Mouse (Mus musculus) heart, embryonic 11.5 days (tissue): ENCODE data around the gene Itgae. TPM values are rescaled to one million over a fixed set of nuclear protein-coding genes. Genes with fewer than 3 reads are reported as not detected.

Experiments used
- ATAC-seq: fragments of 200-750 bp; cut with Nextera tagmentation; replicated peaks from 2 replicates; pipeline ENCODE4 v1.8.0; 2017; ENCODE audit warnings: moderate library complexity; ENCODE audit not compliant: insufficient number of reproducible peaks, low FRiP score, low TSS enrichment
- H3K27ac ChIP-seq: fragments of 300-500 bp; sonication (generic); 2 replicates; pipeline ENCODE4 v1.5.1; 2014; ENCODE audit warnings: mild to moderate bottlenecking, low read depth, low read length
- H3K27me3 ChIP-seq: fragments of 300-500 bp; sonication (generic); 2 replicates; pipeline ENCODE4 v1.6.1; 2014; ENCODE audit warnings: mild to moderate bottlenecking, low read length, mixed read lengths; ENCODE audit not compliant: control insufficient read depth, insufficient read depth
- H3K36me3 ChIP-seq: fragments of 300-500 bp; sonication (generic); 2 replicates; pipeline ENCODE4 v1.6.1; 2014; ENCODE audit warnings: mild to moderate bottlenecking, low read length, moderate library complexity, mixed read lengths; ENCODE audit not compliant: control insufficient read depth, insufficient read depth
- H3K4me1 ChIP-seq: fragments of 300-500 bp; sonication (generic); 2 replicates; pipeline ENCODE4 v1.6.1; 2014; ENCODE audit warnings: low read length; ENCODE audit not compliant: control insufficient read depth, insufficient read depth
- H3K4me2 ChIP-seq: fragments of 300-500 bp; sonication (generic); 2 replicates; pipeline ENCODE4 v1.6.1; 2014; ENCODE audit warnings: mild to moderate bottlenecking, moderate library complexity
- H3K4me3 ChIP-seq: fragments of 300-500 bp; sonication (generic); 2 replicates; pipeline ENCODE4 v1.5.1; 2014; ENCODE audit warnings: low read depth, low read length
- H3K9ac ChIP-seq: fragments of 300-500 bp; sonication (generic); 2 replicates; pipeline ENCODE4 v1.6.1; 2014; ENCODE audit warnings: mild to moderate bottlenecking, low read depth, low read length, moderate library complexity
- H3K9me3 ChIP-seq: fragments of 300-500 bp; sonication (generic); replicated peaks from 2 replicates; pipeline ENCODE4 v1.6.1; 2016; ENCODE audit warnings: low read length; ENCODE audit not compliant: control insufficient read depth
- WGBS: fragments of 180-500 bp; shearing (Covaris S2); extraction: QIAGEN DNeasy Blood & Tissue Kit; methylation state at CpG from one replicate; pipeline ENCODE4 v1.1.7; 2014; ENCODE audit not compliant: insufficient replicate concordance; 5-methylcytosine and 5-hydroxymethylcytosine counted together
- polyA plus RNA-seq: library from polyadenylated mRNA; unstranded; fragments of >200 nt; fragmentation: Nextera tagmentation; extraction: Ambion mirVana; gene quantifications from 2 replicates; pipeline ENCODE4 v1.2.1, GENCODE M21; 2014

Gene Itgae
- 0.31 and 0.34 TPM in 2 replicates for polyA plus RNA-seq

DNA sequence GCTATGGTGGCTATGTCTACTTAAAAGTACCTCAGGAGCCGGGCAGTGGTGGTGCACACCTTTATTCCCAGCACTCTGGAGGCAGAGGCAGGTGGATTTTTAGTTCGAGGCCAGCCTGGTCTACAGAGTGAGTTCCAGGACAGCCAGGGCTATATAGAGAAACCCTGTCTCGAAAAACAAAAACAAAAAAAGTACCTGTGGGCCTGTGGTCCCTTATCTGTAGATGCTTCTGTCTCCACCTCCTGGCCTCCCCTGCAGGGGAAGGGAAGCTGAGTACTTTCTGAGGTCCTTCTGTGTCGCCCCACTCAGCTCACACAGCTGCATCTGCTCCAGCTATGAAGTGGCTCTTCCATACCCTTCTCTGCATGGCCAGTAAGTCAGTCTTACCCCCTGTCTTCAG lies at the start of gene Itgae:
TSS of gene Itgae (plus strand) at position 301 of the 400 bp plus-strand sequence.
- WGBS = 68% methylated on average over 4 of the region's 4 CpGs
- ATAC-seq = no peak
- no peak within 1 kb of the TSS for H3K4me3 ChIP-seq
- H3K27ac ChIP-seq = no peak within 1 kb of the TSS
- peaks cover 14% of the 10 kb centered on the region for H3K4me1 ChIP-seq
- H3K9me3 ChIP-seq = no peaks in the 10 kb centered on the region
- H3K4me2 ChIP-seq = no peak within 1 kb of the TSS
- no peaks in the 10 kb centered on the region for H3K27me3 ChIP-seq
- no peak within 1 kb of the TSS for H3K9ac ChIP-seq
- no peaks in the 10 kb centered on the region for H3K36me3 ChIP-seq

DNA sequence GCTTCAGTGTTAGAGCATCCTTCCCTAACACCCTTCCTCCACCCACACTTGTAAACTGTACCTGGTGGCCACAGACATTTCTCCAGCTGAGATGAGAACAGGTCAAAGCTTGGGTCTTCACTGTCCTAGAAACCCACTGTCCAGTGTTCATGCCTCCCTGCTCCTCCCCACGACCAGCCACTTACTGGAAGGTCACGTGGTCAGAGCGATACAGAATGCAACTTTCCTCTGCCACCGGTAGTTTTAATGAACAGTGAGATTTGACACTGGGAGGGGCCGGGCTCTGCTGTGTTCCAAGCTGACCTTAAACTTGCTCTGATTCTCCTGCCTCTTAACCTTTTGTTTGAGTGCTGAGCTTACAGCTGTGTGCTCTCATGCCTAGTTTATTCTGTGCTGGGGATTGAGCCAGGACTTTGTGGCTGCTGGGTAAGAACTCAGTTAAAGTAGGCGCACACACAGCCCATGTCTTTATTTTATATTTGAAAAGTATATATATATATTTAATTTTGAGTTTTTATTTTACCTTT lies 46.1 kb upstream of the Itgae start:
- H3K4me3 ChIP-seq = no peak overlapping the region
- H3K9ac ChIP-seq = no peak overlapping the region
- no peaks in the 10 kb centered on the region for H3K27me3 ChIP-seq
- ATAC-seq = no peak
- H3K9me3 ChIP-seq = no peaks in the 10 kb centered on the region
- H3K4me2 ChIP-seq = no peak overlapping the region
- 52% methylated on average over 6 of the region's 6 CpGs for WGBS
- no peak overlapping the region for H3K27ac ChIP-seq
- H3K4me1 ChIP-seq = peaks cover 15% of the 10 kb centered on the region
- no peaks in the 10 kb centered on the region for H3K36me3 ChIP-seq

DNA sequence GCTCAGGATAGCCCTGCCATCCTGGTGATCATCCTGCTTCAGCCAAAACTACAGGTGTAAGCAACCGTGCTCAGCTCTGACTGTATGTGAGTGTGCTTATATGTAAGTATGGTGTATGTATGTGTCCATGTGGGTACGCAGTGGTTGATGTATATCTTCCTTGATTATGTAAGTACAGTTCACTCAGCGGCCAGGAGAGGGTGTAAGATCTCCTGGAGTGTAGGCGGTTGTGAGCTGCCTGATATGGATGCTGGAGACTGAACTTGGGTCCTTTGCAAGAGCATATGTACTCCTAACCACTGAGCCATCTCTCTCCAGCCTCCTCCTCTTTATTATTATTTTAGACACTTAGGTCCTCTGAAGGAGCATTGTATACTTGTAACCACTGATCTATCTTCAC lies 45.6 kb upstream of the Itgae start:
- peaks cover 19% of the 10 kb centered on the region for H3K4me1 ChIP-seq
- no peak for ATAC-seq
- WGBS = 58% methylated on average over 4 of the region's 4 CpGs
- H3K27me3 ChIP-seq = no peaks in the 10 kb centered on the region
- H3K9me3 ChIP-seq = no peaks in the 10 kb centered on the region
- no peak overlapping the region for H3K9ac ChIP-seq
- no peak overlapping the region for H3K27ac ChIP-seq
- no peaks in the 10 kb centered on the region; the same call in 1 of the 2 replicates for H3K36me3 ChIP-seq
- H3K4me3 ChIP-seq = no peak overlapping the region
- no peak overlapping the region for H3K4me2 ChIP-seq

DNA sequence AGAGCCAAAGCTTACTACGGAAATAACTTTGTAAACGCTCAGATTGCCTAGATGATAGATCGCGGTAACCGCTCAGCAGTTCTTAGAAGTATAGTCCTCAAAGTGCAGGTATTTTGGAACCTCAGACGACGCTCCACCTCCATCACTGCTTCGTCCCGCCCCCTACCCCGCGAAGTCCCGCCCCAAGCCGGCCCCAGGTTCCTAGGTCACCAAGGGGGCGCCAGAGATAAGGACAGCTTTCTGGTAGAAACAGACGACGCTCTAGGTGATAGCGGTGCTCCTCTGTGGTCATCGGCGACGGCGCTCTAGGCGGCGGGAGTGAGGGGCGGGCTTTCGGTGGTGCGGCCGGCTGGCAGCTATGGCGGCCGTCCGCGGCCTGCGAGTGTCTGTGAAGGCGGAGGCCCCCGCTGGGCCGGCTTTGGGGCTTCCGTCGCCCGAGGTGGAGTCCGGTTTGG lies 42.8 kb upstream of the Itgae start, which contains the start of gene Ncbp3:
TSS of gene Ncbp3 (plus strand) at position 242 of the 455 bp plus-strand sequence.
- peak within 1 kb of the TSS; percentile 82 for H3K9ac ChIP-seq
- H3K36me3 ChIP-seq = peaks cover 5% of the 10 kb centered on the region; the same call in 1 of the 2 replicates
- no peaks in the 10 kb centered on the region for H3K27me3 ChIP-seq
- peak within 1 kb of the TSS; percentile 73 for H3K27ac ChIP-seq
- no peaks in the 10 kb centered on the region for H3K9me3 ChIP-seq
- peaks cover 22% of the 10 kb centered on the region for H3K4me1 ChIP-seq
- 1% methylated on average over 39 of the region's 39 CpGs for WGBS
- H3K4me3 ChIP-seq = peak within 1 kb of the TSS; percentile 58
- H3K4me2 ChIP-seq = peak within 1 kb of the TSS; percentile 88
- ATAC-seq = peak; percentile 90

DNA sequence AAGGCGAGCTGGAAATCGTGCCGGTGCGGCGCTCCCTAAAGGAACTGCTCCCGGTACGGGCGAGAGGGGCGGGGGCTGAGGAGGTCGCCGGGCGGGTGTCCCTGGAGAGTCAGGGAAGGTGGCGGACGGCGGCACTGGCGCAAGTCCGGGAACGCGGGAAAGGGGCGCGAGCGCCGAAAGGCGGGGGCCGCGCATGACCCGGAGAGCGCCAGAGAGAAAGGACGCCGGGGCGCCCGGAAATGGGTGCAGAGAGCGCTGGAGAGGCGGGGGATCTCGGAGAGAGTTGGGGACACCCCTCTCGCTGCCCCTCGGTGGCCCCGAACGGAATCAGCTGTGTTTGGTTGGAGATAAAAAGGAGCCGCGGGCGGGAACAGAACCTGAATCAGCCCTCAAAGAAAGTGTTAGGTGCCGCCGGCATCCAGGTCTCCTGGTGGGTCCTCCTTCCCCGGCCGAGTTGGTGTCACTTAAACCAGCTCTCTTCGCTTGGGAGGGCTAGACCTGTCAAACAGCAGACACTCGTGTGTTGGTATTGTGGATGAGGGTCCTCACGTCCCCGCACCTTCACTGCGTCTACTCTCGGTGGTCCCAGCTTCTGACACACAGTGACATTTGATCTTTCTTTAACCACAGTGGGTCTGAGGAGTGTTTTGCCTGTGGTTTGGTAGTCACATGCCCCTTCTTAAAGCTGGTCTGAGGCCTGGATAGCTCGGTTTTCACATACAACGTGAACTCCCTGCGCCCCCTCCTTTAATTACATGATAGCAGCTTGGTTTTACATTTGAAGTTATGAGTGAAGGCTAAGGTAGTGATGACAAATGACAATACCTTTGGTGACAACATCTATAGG lies 42.1 kb upstream of the Itgae start:
- Histone ChIP-seq H3K27ac (peak overlapping the region; percentile 73), H3K36me3 (peaks cover 5% of the 10 kb centered on the region; the same call in 1 of the 2 replicates), H3K9ac (peak overlapping the region; percentile 82), H3K4me3 (peak overlapping the region; percentile 58), H3K27me3 (no peaks in the 10 kb centered on the region), H3K4me1 (peaks cover 24% of the 10 kb centered on the region), H3K9me3 (no peaks in the 10 kb centered on the region), H3K4me2 (peak overlapping the region; percentile 88)
- 1% methylated on average over 55 of the region's 55 CpGs for WGBS
- peak; percentile 53; the same call in 1 of the 2 replicates for ATAC-seq

DNA sequence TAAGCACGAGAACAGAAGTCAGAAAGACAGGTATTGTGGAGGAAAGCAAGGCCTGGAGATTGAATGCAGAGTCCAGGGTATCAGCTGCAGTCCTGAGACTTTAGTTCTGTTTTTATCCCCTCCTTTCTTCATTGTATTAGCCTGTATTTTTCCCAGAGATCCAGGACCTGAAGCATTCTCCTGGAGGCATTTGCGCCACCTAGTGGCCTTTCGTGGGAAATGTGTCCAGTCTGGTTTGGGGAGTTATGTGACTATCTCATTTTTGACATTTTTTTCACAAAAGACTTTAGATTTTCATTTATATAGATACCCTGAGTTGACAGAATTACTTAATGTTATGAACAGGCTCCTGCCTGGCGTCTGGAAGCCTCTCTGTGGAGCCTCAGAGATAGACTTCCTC lies 41.0 kb upstream of the Itgae start:
- no peaks in the 10 kb centered on the region for H3K9me3 ChIP-seq
- peak overlapping the region; percentile 58; the same call in 1 of the 2 replicates for H3K4me3 ChIP-seq
- no peak for ATAC-seq
- H3K27me3 ChIP-seq = no peaks in the 10 kb centered on the region
- H3K9ac ChIP-seq = 0 out of 2 replicates have a peak overlapping the region, but pooled peaks have one; percentile 34
- H3K4me1 ChIP-seq = peaks cover 22% of the 10 kb centered on the region
- peaks cover 9% of the 10 kb centered on the region for H3K36me3 ChIP-seq
- H3K4me2 ChIP-seq = peak overlapping the region; percentile 88
- H3K27ac ChIP-seq = peak overlapping the region; percentile 22; the same call in 1 of the 2 replicates
- WGBS = 8% methylated on average over 4 of the region's 4 CpGs

DNA sequence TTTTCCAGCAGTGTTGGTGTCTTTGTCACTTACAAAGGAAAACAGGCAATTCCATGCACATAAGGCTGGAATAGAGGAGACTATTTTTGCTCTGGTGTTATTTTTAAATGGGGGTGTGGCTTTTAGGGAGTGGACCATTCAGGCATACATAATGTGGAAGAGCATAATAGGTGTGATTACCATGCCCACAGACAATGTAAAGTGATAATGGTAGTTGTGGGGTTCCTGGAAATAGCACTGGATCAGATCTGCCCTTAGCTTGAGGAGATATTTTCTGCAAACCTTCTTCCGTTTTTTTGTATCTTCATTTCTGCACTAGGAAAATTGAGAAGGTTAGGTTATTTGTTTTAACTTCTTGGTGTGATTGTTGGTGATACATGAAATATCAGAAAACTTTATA lies 37.6 kb upstream of the Itgae start:
- no peak overlapping the region for H3K27ac ChIP-seq
- H3K27me3 ChIP-seq = no peaks in the 10 kb centered on the region
- 85% methylated on average over 1 of the region's 1 CpGs for WGBS

DNA sequence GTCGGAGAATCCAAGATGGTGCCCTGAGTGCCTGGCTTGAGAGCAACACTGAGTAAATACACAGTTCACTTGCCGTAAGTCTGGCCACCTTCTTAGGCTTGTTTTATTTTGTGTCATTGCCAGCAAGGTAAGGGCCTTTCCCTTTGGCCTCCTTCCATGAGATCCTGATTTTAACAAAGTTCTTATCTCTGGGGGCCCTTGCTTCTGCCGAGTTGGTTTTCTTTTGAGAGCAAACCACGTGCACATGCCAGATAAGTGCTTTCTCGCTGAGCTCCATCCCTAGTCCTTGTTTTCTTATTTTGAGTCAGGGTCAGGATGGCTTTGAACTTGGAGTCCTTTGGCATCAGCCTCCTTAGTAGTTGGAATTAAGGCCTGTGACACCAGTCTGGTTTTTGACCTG lies 32.7 kb upstream of the Itgae start:
- no peak for ATAC-seq
- no peaks in the 10 kb centered on the region for H3K27me3 ChIP-seq
- H3K9me3 ChIP-seq = no peaks in the 10 kb centered on the region
- peaks cover 18% of the 10 kb centered on the region for H3K36me3 ChIP-seq
- no peak overlapping the region; the same call in 1 of the 2 replicates for H3K4me2 ChIP-seq
- WGBS = 57% methylated on average over 5 of the region's 5 CpGs
- no peak overlapping the region for H3K4me3 ChIP-seq
- peaks cover 4% of the 10 kb centered on the region; the same call in 1 of the 2 replicates for H3K4me1 ChIP-seq
- no peak overlapping the region for H3K9ac ChIP-seq
- no peak overlapping the region for H3K27ac ChIP-seq

More for the DNA sequence above, 37.6 kb upstream of the Itgae start:
- Histone ChIP-seq H3K4me2 (no peak overlapping the region), H3K36me3 (peaks cover 21% of the 10 kb centered on the region), H3K4me1 (peaks cover 21% of the 10 kb centered on the region), H3K9ac (no peak overlapping the region), H3K9me3 (no peaks in the 10 kb centered on the region), H3K4me3 (no peak overlapping the region)
- ATAC-seq = no peak
